Mouse (Mus musculus): ENCODE measurements around the gene Dhrs7c. TPM values are rescaled to one million over a fixed set of nuclear protein-coding genes. Genes with fewer than 3 reads are reported as not detected.

Dhrs7c gene
- 263 TPM for polyA plus RNA-seq (2014; fragmentation: Illumina TruSeq; extraction: RNeasy Lipid Tissue Mini Kit (QIAGEN cat#74804); ENCODE audit: low read depth, low replicate concordance)

DNA sequence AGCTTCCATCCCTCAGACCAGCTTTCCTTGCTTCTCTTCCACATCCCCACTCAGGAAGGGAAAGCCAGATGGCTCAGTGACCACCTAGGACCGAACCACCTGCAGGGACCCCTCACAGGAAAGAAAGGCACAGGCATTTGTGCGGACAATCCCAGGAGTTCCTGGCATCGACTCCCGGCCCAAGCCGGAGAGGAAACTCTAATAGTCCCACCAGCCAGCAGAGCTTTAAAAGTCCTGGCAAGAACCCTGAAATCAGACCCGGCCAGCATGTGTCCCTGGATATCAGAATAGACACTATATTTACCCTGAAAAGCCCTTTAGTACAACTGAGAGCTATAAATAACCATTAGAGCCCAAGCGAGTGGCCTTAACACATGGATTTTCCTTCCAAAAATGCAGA lies at the start of gene Dhrs7c:
Gene Dhrs7c (plus strand): TSS at position 257 of the 400 bp plus-strand sequence.

DNA sequence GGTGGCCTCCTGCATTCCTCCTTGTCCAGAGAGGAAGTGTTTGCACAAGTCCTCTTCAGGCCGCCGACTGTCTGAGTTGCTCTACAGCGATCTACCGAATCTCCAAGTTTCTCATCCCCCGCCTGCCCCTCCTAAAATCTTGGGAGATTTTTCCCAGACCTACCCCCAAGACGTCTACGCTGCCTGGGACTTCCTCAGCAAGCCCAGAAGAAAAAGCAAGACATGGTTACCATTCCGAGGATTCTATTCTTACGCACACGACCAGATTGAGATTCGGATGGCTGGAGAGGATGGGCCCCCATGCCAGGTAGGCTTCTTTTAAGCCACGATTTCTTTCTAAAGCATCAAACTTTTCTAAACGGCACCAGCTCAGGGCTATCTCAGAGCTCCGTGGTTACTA lies 26.9 kb upstream of the Dhrs7c start, which contains the start of gene Glp2r:
Gene Glp2r (minus strand): TSS at position 101 of the 400 bp plus-strand sequence.

GRCm38 (mm10) chr11:67774379-67774778 lies 23.6 kb upstream of the Dhrs7c start, which contains the start of gene Gsg1l2:
Gene Gsg1l2 (plus strand): TSS chr11:67774608.

Other genes with a start within 250 kb of the Dhrs7c start
- not detected for gene Rcvrn, start 102.9 kb upstream of the Dhrs7c start, polyA plus RNA-seq (2014; fragmentation: Illumina TruSeq; extraction: RNeasy Lipid Tissue Mini Kit (QIAGEN cat#74804); ENCODE audit: low read depth, low replicate concordance)
- gene Glp2r, start 27.0 kb upstream of the Dhrs7c start, polyA plus RNA-seq (2014; fragmentation: Illumina TruSeq; extraction: RNeasy Lipid Tissue Mini Kit (QIAGEN cat#74804); ENCODE audit: low read depth, low replicate concordance): not detected
- not detected for gene Gsg1l2, start 23.6 kb upstream of the Dhrs7c start, polyA plus RNA-seq (2014; fragmentation: Illumina TruSeq; extraction: RNeasy Lipid Tissue Mini Kit (QIAGEN cat#74804); ENCODE audit: low read depth, low replicate concordance)
- gene Usp43, start 124.0 kb downstream of the Dhrs7c start, polyA plus RNA-seq (2014; fragmentation: Illumina TruSeq; extraction: RNeasy Lipid Tissue Mini Kit (QIAGEN cat#74804); ENCODE audit: low read depth, low replicate concordance): 1.2 TPM
- gene Cfap52, start 167.5 kb downstream of the Dhrs7c start, polyA plus RNA-seq (2014; fragmentation: Illumina TruSeq; extraction: RNeasy Lipid Tissue Mini Kit (QIAGEN cat#74804); ENCODE audit: low read depth, low replicate concordance): not detected
- gene Stx8, start 168.0 kb downstream of the Dhrs7c start, polyA plus RNA-seq (2014; fragmentation: Illumina TruSeq; extraction: RNeasy Lipid Tissue Mini Kit (QIAGEN cat#74804); ENCODE audit: low read depth, low replicate concordance): 24.8 TPM